Mouse (Mus musculus): Measurements from ENCODE around the gene Rreb1. TPM values are rescaled to one million over a fixed set of nuclear protein-coding genes. Genes with fewer than 3 reads are reported as not detected.

Gene Rreb1
- polyA plus RNA-seq, 1 experiment from 2014 or later: 14.5 TPM

DNA sequence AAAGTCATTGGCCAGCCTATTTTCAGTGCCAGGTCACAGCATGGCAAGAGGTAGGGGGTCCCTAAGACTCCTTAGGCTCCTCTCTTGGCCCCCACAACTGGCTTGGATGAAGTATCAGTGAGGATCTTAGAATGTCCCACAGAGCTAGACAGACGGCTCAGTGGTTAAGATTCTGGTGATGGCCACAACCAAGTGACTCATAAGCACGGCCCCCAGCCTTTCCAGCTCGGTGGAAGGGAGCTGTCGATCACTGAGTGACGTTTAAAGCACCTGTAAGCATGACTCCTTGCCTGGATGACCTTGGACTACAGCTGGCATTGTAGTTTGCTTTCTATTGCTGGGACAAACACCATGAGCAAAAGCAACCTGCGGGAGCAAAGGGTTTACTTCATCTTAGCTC lies 174.8 kb downstream of the Rreb1 start:
- no peaks in the 10 kb centered on the region for H3K9me3 ChIP-seq (replicated peaks)
- WGBS: 79% methylated on average over 6 of the region's 6 CpGs
- no peak for ATAC-seq (replicated peaks; ENCODE audit: low FRiP score)

DNA sequence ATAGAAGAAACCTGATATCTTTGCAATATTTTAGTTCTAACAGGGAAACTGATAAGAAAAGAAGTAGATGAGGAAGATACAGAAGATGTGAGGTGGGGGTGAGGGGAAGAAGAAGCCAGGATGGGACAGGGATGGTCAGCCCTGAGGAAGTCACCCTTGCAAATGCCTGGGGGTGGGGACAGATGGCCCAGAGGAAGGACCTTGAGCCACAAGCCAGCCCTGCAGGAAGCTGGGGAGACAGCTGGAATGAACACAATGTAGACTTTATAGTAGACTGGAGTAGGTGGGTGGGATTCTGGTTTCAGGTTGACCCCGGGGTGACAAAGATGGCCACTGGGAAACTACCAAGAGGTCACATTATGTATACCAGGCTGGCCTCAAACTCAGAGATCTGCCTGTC lies 176.1 kb downstream of the Rreb1 start:
- ATAC-seq (replicated peaks; ENCODE audit: low FRiP score): no peak
- no peak overlapping the region for H3K4me2 ChIP-seq
- H3K9me3 ChIP-seq (replicated peaks): no peaks in the 10 kb centered on the region
- no peak overlapping the region for H3K27ac ChIP-seq
- H3K4me3 ChIP-seq (replicated peaks): no peak overlapping the region
- no peaks in the 10 kb centered on the region for H3K4me1 ChIP-seq
- H3K27me3 ChIP-seq: no peaks in the 10 kb centered on the region
- WGBS: 70% methylated on average over 1 of the region's 1 CpGs
- H3K36me3 ChIP-seq: peaks cover 27% of the 10 kb centered on the region
- no peak overlapping the region for H3K9ac ChIP-seq

More for the DNA sequence above, 174.8 kb downstream of the Rreb1 start:
- no peak overlapping the region for H3K4me3 ChIP-seq (replicated peaks)
- no peak overlapping the region for H3K9ac ChIP-seq
- H3K36me3 ChIP-seq: peaks cover 40% of the 10 kb centered on the region
- H3K4me1 ChIP-seq: no peaks in the 10 kb centered on the region
- H3K27me3 ChIP-seq: no peaks in the 10 kb centered on the region
- H3K27ac ChIP-seq: no peak overlapping the region
- no peak overlapping the region for H3K4me2 ChIP-seq

DNA sequence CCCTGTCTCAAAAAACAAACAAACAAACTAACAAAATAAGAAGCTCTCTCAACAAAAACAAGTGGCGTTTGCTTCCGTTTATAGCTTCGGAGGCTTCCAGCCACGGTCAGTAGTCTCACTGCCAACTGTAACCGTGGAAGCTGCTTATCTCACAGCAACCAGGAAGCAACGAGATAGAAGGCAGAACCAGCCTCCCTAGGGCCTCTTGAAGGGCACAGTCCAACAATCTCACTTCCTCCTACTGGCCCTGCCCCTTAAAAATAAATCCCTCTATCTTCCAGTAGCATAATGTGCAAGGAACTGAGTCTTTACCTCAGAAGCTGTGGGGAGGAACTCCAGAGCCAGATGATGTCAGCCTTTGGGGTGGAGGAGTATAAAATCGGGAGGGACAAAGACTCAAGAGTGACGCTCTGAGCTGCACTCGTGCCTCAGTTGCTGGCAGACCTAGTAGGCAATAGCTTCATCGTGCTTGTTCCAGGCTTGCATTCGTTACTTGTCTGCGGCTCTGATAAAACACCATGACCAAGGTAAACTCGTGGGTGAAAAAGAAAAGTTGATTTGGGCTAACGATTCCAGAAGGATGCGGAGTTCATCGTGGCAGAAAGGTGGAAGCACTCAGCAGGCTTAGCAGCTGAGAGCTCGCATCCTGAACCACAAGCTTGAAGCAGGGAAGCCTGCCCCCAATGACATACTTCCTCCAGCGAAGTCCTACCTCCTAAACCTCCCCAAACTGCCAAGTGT lies 180.5 kb downstream of the Rreb1 start:
- peaks cover 3% of the 10 kb centered on the region for H3K4me1 ChIP-seq
- no peak overlapping the region for H3K9ac ChIP-seq
- H3K4me2 ChIP-seq: no peak overlapping the region
- no peak overlapping the region for H3K4me3 ChIP-seq (replicated peaks)
- no peaks in the 10 kb centered on the region for H3K36me3 ChIP-seq
- H3K27ac ChIP-seq: no peak overlapping the region
- no peaks in the 10 kb centered on the region for H3K9me3 ChIP-seq (replicated peaks)
- 91% methylated on average over 18 of the region's 18 CpGs for whole genome bisulfite sequencing
- H3K27me3 ChIP-seq: no peaks in the 10 kb centered on the region
- no peak for ATAC-seq (replicated peaks; ENCODE audit: low FRiP score)

DNA sequence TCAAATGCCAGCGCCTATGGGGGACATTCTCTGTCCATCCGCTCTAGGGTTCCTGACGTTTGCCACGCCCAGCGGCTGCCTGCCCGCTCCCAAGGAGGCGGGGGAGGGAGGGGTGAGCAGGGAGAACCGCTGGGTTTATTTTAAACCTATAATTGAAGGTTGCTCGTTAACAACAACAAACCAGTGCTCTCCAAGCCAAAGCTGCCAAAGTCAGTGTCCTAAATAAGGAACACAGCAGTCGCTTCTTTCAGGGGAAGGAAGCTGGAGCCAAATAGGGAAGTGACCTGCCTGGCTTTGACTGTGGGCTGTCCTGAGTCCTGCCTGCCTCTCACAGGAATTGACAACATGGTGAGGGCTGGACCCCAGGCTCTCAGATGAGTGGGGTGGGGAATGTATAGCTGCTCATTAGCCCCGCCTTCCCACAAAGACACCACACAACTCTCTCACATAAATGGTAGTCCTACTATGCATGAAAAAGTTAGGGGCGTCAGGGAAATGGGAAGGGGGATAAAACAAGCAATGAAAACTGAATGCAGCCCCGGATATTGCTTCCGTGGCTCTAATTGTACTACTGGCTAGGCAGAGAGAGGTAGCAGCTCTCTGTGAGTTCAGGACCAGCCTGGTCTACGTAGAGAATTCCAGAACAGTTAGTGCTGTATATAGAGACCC lies 181.2 kb downstream of the Rreb1 start:
- Histone ChIP-seq H3K4me3 (replicated peaks) (no peak overlapping the region), H3K9ac (no peak overlapping the region), H3K27ac (0 out of 2 replicates have a peak overlapping the region, but pooled peaks have one; percentile 15), H3K4me2 (no peak overlapping the region), H3K27me3 (no peaks in the 10 kb centered on the region), H3K4me1 (peaks cover 10% of the 10 kb centered on the region), H3K9me3 (replicated peaks) (no peaks in the 10 kb centered on the region), H3K36me3 (no peaks in the 10 kb centered on the region)
- 84% methylated on average over 15 of the region's 15 CpGs for WGBS
- ATAC-seq (replicated peaks; ENCODE audit: low FRiP score): no peak

DNA sequence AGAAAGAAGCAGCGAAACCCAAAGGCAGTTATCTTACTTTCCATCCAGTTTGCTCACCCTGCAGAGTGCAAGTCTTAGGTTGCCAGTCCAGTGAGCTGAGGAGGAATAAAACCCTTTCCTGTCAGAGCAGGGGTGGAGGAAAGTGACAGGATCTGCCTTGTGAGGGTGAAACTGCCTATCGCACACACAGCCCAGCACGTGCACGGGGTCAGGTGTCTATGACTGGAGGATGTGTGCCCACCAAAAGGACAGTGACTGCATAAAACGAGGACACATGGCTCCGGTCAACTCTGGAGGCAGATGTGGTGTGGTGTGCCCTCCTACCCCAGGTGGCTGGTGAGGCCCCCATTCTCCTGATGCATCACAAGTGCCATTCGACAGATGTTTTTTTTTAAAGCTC lies 181.7 kb downstream of the Rreb1 start:
- Histone ChIP-seq H3K36me3 (no peaks in the 10 kb centered on the region), H3K4me1 (peaks cover 15% of the 10 kb centered on the region), H3K27ac (0 out of 2 replicates have a peak overlapping the region, but pooled peaks have one; percentile 15), H3K9me3 (replicated peaks) (no peaks in the 10 kb centered on the region), H3K4me3 (replicated peaks) (no peak overlapping the region), H3K9ac (no peak overlapping the region), H3K27me3 (no peaks in the 10 kb centered on the region), H3K4me2 (no peak overlapping the region)
- 52% methylated on average over 7 of the region's 7 CpGs for WGBS
- peak; percentile 23; the same call in 1 of the 2 replicates for ATAC-seq (replicated peaks; ENCODE audit: low FRiP score)

DNA sequence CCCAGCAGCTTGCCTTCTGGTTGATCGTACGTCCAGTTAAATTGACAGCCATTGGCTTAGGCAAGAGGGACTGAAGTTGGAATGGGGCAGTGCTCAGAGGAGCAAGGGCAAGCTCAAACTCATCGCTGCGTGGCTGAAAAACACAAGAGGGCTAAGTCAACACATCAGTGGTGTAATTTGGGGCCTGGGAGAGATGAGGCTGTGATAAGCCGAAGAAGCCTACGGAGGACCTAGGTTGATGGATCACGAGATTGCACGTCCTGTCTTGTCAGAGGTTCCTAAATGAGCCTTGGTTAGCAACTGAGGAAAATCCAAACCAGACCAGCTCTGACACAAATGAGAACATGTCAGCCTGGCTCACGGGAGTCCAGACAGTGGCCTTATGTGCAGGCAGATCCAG lies 184.3 kb downstream of the Rreb1 start:
- H3K4me2 ChIP-seq: no peak overlapping the region
- no peaks in the 10 kb centered on the region for H3K9me3 ChIP-seq (replicated peaks)
- H3K36me3 ChIP-seq: no peaks in the 10 kb centered on the region
- H3K9ac ChIP-seq: no peak overlapping the region
- H3K27ac ChIP-seq: no peak overlapping the region
- H3K4me1 ChIP-seq: peaks cover 41% of the 10 kb centered on the region
- H3K4me3 ChIP-seq (replicated peaks): no peak overlapping the region
- 87% methylated on average over 9 of the region's 9 CpGs for WGBS
- ATAC-seq (replicated peaks; ENCODE audit: low FRiP score): no peak
- no peaks in the 10 kb centered on the region for H3K27me3 ChIP-seq

- ATAC-seq (replicated peaks; ENCODE audit: low FRiP score): 0 out of 2 replicates have a peak, but pooled peaks have one; percentile 11
- Histone ChIP-seq H3K4me3 (replicated peaks) (peak overlapping the region; percentile 42), H3K27ac (0 out of 2 replicates have a peak overlapping the region, but pooled peaks have one; percentile 90), H3K9ac (peak overlapping the region; percentile 33; the same call in 1 of the 2 replicates), H3K9me3 (replicated peaks) (no peaks in the 10 kb centered on the region), H3K4me2 (peak overlapping the region; percentile 61), H3K27me3 (no peaks in the 10 kb centered on the region), H3K36me3 (no peaks in the 10 kb centered on the region), H3K4me1 (peaks cover 50% of the 10 kb centered on the region)
- WGBS: 2% methylated on average over 12 of the region's 12 CpGs
These were observed 185.3 kb downstream of the Rreb1 start for GRCm38 (mm10) chr13:37963354-37964007.

GRCm38 (mm10) chr13:37964128-37965087 lies 186.2 kb downstream of the Rreb1 start:
- 52% methylated on average over 20 of the region's 20 CpGs for WGBS
- H3K27me3 ChIP-seq: no peaks in the 10 kb centered on the region
- no peaks in the 10 kb centered on the region for H3K9me3 ChIP-seq (replicated peaks)
- H3K4me3 ChIP-seq (replicated peaks): peak overlapping the region; percentile 42; the same call in 1 of the 2 replicates
- H3K4me1 ChIP-seq: peaks cover 58% of the 10 kb centered on the region
- H3K9ac ChIP-seq: no peak overlapping the region
- H3K4me2 ChIP-seq: peak overlapping the region; percentile 61
- no peaks in the 10 kb centered on the region for H3K36me3 ChIP-seq
- peak overlapping the region; percentile 90; the same call in 1 of the 2 replicates for H3K27ac ChIP-seq
- no peak for ATAC-seq (replicated peaks; ENCODE audit: low FRiP score)

DNA sequence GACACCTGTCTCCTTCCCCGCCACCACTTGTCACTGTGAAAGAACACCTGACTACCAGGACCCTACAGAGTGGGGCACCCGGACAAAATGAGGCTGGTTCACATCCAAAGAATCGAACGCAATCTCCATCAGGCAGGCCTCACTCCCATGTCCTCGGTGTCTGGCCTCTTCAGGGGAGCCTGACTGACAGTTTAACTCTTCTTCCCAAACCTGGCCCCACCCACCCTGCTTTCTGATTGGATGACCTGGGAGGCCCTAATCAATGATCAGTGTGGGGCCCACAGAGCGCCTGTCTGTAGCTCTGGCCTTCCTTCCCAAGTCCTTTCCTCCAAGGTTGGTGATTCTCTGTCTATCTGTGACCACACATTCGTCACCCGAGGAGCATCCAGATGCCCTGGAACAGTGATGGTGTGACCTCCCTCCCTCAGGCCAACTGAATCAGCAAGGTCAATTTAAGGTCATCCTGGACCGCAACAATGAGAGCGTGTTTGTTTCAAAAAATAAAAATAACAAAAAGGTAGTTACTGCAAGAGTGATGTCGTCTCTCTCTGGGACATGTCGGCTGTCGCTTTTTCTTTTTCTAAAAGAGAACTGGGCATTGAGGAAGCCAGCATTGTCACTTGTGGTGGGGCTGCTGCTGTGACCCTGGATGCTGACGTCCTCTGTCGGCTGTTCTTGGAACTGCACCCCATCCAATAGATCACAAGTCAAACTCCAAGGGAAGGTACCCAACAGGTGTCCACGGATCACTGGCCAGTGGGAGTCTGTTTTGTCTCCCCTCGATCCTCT lies 187.1 kb downstream of the Rreb1 start:
- WGBS: 39% methylated on average over 17 of the region's 17 CpGs
- ATAC-seq (replicated peaks; ENCODE audit: low FRiP score): 0 out of 2 replicates have a peak, but pooled peaks have one; percentile 7
- H3K4me3 ChIP-seq (replicated peaks): no peak overlapping the region

DNA sequence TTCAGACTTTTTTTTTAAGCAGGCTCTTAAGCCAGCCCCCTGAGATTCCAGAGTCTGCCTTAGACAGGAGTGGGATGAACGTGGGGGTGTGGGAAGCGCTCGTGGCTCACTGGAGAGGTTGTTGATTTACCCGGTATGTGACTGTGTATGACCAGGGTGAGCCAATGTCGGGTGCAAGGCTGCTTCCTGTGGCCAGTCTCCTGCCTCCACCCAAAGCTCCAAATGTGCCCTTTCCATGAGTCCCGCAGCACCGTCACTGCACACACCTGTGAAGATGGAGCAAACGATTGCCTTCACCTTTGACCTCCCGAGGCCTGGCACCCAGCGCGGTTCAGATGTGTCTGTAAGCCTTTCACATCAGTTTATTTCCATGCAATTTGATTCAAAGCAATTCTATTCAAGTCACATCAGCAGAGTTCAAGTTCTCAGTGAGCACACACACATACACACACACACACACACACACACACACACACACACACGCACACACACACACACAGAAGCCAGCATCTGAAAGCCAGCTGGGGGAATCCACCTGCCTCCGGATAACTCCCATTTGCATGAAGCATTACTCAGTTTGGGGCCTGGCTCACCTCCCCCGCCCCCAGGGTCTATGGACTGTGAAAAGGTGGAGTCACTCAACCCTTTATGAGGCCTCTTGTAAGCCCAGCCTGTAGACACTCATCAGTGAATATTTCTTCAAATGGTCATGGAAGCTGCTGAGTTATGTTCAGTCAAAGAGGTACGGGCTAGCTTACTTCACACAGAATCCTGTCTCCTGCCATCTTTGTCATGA lies 188.3 kb downstream of the Rreb1 start:
- Histone ChIP-seq H3K4me3 (replicated peaks) (no peak overlapping the region), H3K4me1 (peaks cover 62% of the 10 kb centered on the region), H3K36me3 (no peaks in the 10 kb centered on the region), H3K9ac (no peak overlapping the region), H3K4me2 (peak overlapping the region; percentile 45), H3K27ac (peak overlapping the region; percentile 90), H3K27me3 (no peaks in the 10 kb centered on the region), H3K9me3 (replicated peaks) (no peaks in the 10 kb centered on the region)
- 39% methylated on average over 15 of the region's 15 CpGs for WGBS
- ATAC-seq (replicated peaks; ENCODE audit: low FRiP score): peak; percentile 77

More for the DNA sequence above, 187.1 kb downstream of the Rreb1 start:
- Histone ChIP-seq H3K36me3 (no peaks in the 10 kb centered on the region), H3K4me1 (peaks cover 60% of the 10 kb centered on the region), H3K4me2 (no peak overlapping the region), H3K9me3 (replicated peaks) (no peaks in the 10 kb centered on the region), H3K27me3 (no peaks in the 10 kb centered on the region), H3K27ac (peak overlapping the region; percentile 90), H3K9ac (no peak overlapping the region)
